Mouse (Mus musculus) testis, postnatal 10 days (tissue): ENCODE data around the gene Olfr1018.

ENCODE experiments used
- DNase-seq: peaks from one replicate; pipeline ENCODE4 v3.0.0; 2021; ENCODE audit warnings: low spot score

Gene Olfr1018

GRCm38 (mm10) chr2:85818179-85818578 lies at the start of gene Olfr1018:
Gene Olfr1018, plus strand, starts transcription at chr2:85818479.
- DNase-seq: no peak

GRCm38 (mm10) chr2:85772413-85772812 lies 45.9 kb upstream of the Olfr1018 start, which contains the start of gene Olfr1014:
Gene Olfr1014, plus strand, starts transcription at chr2:85772713.
- no peak for DNase-seq

GRCm38 (mm10) chr2:85781717-85782116 lies 36.6 kb upstream of the Olfr1018 start, which contains the start of gene Olfr1015:
Gene Olfr1015, plus strand, starts transcription at chr2:85782017.
- DNase-seq: no peak

- DNase-seq: no peak
These were observed 25.9 kb upstream of the Olfr1018 start for GRCm38 (mm10) chr2:85792331-85792730.

- no peak for DNase-seq
These were observed 15.8 kb upstream of the Olfr1018 start, which contains the start of gene Olfr1016 for GRCm38 (mm10) chr2:85802444-85802843. Gene Olfr1016, minus strand, starts transcription at chr2:85802544.

GRCm38 (mm10) chr2:85804501-85804900 lies 13.8 kb upstream of the Olfr1018 start:
- DNase-seq: no peak

- no peak for DNase-seq
These were observed 27.1 kb downstream of the Olfr1018 start, which contains the start of gene Olfr1019 for GRCm38 (mm10) chr2:85845383-85845782. Gene Olfr1019, minus strand, starts transcription at chr2:85845483.

- no peak for DNase-seq
These were observed 28.5 kb downstream of the Olfr1018 start, which contains the start of gene Olfr1020 for GRCm38 (mm10) chr2:85846730-85847129. Gene Olfr1020, plus strand, starts transcription at chr2:85847030.

- DNase-seq: no peak
These were observed 50.0 kb downstream of the Olfr1018 start, which contains the start of gene Olfr1022 for GRCm38 (mm10) chr2:85868294-85868693. Gene Olfr1022, plus strand, starts transcription at chr2:85868594.
